Mouse (Mus musculus) spleen, adult 2 months (tissue): ENCODE data around the gene Armc6.

Experiments
- CTCF ChIP-seq: fragments of 200-500 bp; IDR thresholded peaks from 2 replicates; pipeline ENCODE4 v1.5.1; 2011; ENCODE audit warnings: mild to moderate bottlenecking, inconsistent platforms; ENCODE audit not compliant: insufficient read depth, insufficient read length, insufficient replicate concordance; ENCODE audit errors: extremely low read depth
- POLR2A ChIP-seq: fragments of 200-500 bp; IDR thresholded peaks from 2 replicates; pipeline ENCODE4 v1.6.1; 2011; ENCODE audit warnings: low read depth, low read length, inconsistent platforms

DNA sequence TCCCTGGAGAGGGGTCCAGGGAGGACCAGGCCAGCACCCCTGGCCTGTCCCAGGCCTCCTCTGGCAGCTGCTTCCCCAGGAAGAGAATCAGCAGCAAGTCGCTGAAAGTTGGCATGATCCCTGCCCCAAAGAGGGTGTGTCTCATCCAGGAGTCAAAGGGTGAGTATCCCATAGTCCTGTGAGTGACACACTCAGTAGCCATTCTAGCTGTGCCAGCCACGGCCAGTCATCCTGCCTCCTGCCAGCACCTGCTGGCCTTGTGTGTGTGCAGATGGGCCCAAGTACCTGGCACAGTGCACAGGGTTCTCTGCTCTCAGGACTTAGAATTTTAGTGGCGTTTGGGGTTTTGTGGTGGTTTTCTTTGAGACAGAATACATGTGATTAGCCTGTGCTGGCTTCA, 23.2 kb upstream of the Armc6 start:
- TF ChIP-seq CTCF (no peak), POLR2A (no peak)
